Mouse (Mus musculus): Measurements from ENCODE around the gene Dicer1. TPM values are rescaled to one million over a fixed set of nuclear protein-coding genes. Genes with fewer than 3 reads are reported as not detected.

Gene Dicer1
- polyA plus RNA-seq, 1 experiment from 2014 or later: 20.4 TPM

DNA sequence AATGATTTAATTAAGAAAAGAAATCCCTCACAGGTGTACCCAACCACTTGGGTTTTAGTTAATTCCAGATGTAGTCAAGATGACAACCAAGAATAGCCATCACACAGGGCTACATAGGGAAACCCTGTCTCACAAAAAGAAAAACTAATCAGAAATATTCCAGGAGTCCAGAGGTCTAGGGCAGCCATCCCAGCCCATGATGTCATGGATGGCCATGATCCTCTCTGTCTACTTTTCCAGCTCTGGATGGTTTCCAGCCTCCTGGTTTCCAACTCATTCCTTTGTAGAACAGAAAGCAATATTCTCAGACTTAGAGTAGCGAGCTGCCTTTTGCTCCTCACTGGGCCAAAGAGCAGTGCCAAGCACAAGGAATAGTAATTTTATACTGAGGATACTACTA lies 110.8 kb downstream of the Dicer1 start:
- no peak overlapping the region for H3K9ac ChIP-seq (ENCODE audit: low read depth, low read length)
- no peaks in the 10 kb centered on the region for H3K9me3 ChIP-seq (replicated peaks; ENCODE audit: low read length)
- ATAC-seq (replicated peaks; ENCODE audit: low FRiP score, low read depth) (no peak), DNase-seq (ENCODE audit: low spot score) (no peak)
- no peaks in the 10 kb centered on the region for H3K36me3 ChIP-seq (ENCODE audit: insufficient read depth, low read length)
- no peak overlapping the region for H3K4me3 ChIP-seq (replicated peaks; ENCODE audit: low read depth, low read length)
- H3K27ac ChIP-seq: no peak overlapping the region
- no peak for TF ChIP-seq CTCF (IDR thresholded peaks at IDR 0.05; ENCODE audit: low read depth)
- peaks cover 6% of the 10 kb centered on the region for H3K27me3 ChIP-seq (ENCODE audit: insufficient read depth, low read length)
- H3K4me2 ChIP-seq (ENCODE audit: low read length): no peak overlapping the region
- 83% methylated on average over 1 of the region's 1 CpGs for WGBS
- H3K4me1 ChIP-seq (replicated peaks; ENCODE audit: insufficient read depth, low read length): no peaks in the 10 kb centered on the region

DNA sequence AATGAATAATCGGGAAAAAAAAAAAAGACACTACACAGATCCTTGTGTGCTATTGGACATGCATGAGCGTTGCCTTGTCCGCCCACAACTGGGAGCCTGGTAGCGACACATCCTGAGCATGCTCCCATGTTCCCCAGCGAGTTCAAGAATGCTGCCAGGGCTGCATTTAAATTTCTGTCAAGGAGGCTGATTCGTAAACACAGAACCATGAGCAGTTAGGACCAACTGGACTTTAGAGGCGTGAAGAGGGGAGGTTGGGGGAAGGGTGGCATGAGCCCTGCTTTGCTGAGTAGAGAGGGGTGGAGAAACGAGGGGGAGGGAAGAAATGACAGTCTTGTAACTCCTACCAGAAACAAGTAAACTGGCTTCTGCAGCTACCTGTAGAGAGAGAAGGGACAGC lies 113.6 kb downstream of the Dicer1 start:
- 23% methylated on average over 8 of the region's 8 CpGs for WGBS
- DNase-seq (ENCODE audit: low spot score) (peak; percentile 19), ATAC-seq (replicated peaks; ENCODE audit: low FRiP score, low read depth) (no peak; the same call in 1 of the 2 replicates)
- Histone ChIP-seq H3K4me2 (ENCODE audit: low read length) (0 out of 2 replicates have a peak overlapping the region, but pooled peaks have one; percentile 1), H3K36me3 (ENCODE audit: insufficient read depth, low read length) (no peaks in the 10 kb centered on the region), H3K9ac (ENCODE audit: low read depth, low read length) (no peak overlapping the region), H3K27me3 (ENCODE audit: insufficient read depth, low read length) (peaks cover 6% of the 10 kb centered on the region), H3K27ac (no peak overlapping the region), H3K9me3 (replicated peaks; ENCODE audit: low read length) (no peaks in the 10 kb centered on the region), H3K4me1 (replicated peaks; ENCODE audit: insufficient read depth, low read length) (no peaks in the 10 kb centered on the region), H3K4me3 (replicated peaks; ENCODE audit: low read depth, low read length) (no peak overlapping the region)
- TF ChIP-seq CTCF (IDR thresholded peaks at IDR 0.05; ENCODE audit: low read depth): no peak

Other genes with a start within 250 kb of the Dicer1 start
- 6.0 and 7.3 TPM in 2 replicates for gene Clmn, start 113.1 kb upstream of the Dicer1 start, polyA plus RNA-seq (2015; fragmentation: Nextera tagmentation; extraction: Ambion mirVana)

Measured in kidney, postnatal 0 days (tissue).